Mouse (Mus musculus) MEL (cell line): ENCODE data around the gene Slc5a5. TPM values are rescaled to one million over a fixed set of nuclear protein-coding genes. Genes with fewer than 3 reads are reported as not detected.

Source experiments
- DNase-seq: peaks from one replicate; pipeline ENCODE4 v3.0.0; 2011; ENCODE audit warnings: low read depth, low spot score
- H3K27ac ChIP-seq: 2 replicates; pipeline ENCODE4 v1.5.1; 2012; ENCODE audit warnings: low read depth, mild to moderate bottlenecking, control low read depth, low read length, moderate library complexity; ENCODE audit not compliant: control insufficient read depth
- H3K27me3 ChIP-seq, 2 experiments: fragments of 150-350 bp in 1 of 2; sonication (generic) in 1 of 2; 2 replicates each; pipeline ENCODE4 v1.6.1; 2012; ENCODE audit warnings: low read length in 2 of 2, mild to moderate bottlenecking in 2 of 2, improper control_type of control experiment in 1 of 2, moderate library complexity in 1 of 2; ENCODE audit not compliant: insufficient read depth in 2 of 2, control insufficient read depth in 1 of 2
- H3K36me3 ChIP-seq, 2 experiments: 2 replicates each; pipeline ENCODE4 v1.6.1; 2012 to 2014; ENCODE audit warnings: low read length in 2 of 2, improper control_type of control experiment in 1 of 2, inconsistent platforms in 1 of 2, mild to moderate bottlenecking in 1 of 2; ENCODE audit not compliant: insufficient read depth in 2 of 2, control insufficient read depth in 1 of 2
- H3K4me1 ChIP-seq, 2 experiments: fragments of 150-350 bp in 1 of 2; sonication (generic) in 1 of 2; 2 replicates each; pipeline ENCODE4 v1.6.1; 2012; ENCODE audit warnings: low read length in 2 of 2, improper control_type of control experiment in 1 of 2, mild to moderate bottlenecking in 1 of 2; ENCODE audit not compliant: insufficient read depth in 2 of 2, control insufficient read depth in 1 of 2
- H3K4me3 ChIP-seq, 2 experiments: fragments of 150-350 bp in 1 of 2; sonication (generic) in 1 of 2; 2 replicates each; pipeline ENCODE4 v1.5.1; 2012; ENCODE audit warnings: low read depth in 2 of 2, low read length in 2 of 2, mild to moderate bottlenecking in 2 of 2, moderate library complexity in 2 of 2, control low read depth in 1 of 2, improper control_type of control experiment in 1 of 2; ENCODE audit not compliant: control insufficient read depth in 1 of 2, insufficient read depth in 1 of 2
- H3K79me2 ChIP-seq: 2 replicates; pipeline ENCODE4 v1.6.1; 2012; ENCODE audit warnings: mild to moderate bottlenecking, low read length, moderate library complexity; ENCODE audit not compliant: control insufficient read depth, poor library complexity, insufficient read depth
- H3K9ac ChIP-seq: 2 replicates; pipeline ENCODE4 v1.6.1; 2012; ENCODE audit warnings: low read depth, mild to moderate bottlenecking, control low read depth, low read length, moderate library complexity; ENCODE audit not compliant: control insufficient read depth, poor library complexity, severe bottlenecking
- H3K9me3 ChIP-seq: fragments of 150-350 bp; sonication (generic); replicated peaks from 2 replicates; pipeline ENCODE4 v1.6.1; 2012; ENCODE audit warnings: mild to moderate bottlenecking, low read length, improper control_type of control experiment, moderate library complexity; ENCODE audit not compliant: insufficient read depth
- CHD1 ChIP-seq: IDR thresholded peaks from 2 replicates; pipeline ENCODE4 v1.6.1; 2012; ENCODE audit warnings: low read depth, mild to moderate bottlenecking, inconsistent platforms, low read length, improper control_type of control experiment
- CTCF ChIP-seq, 3 experiments: IDR thresholded peaks in 2 of 3; conservative IDR thresholded peaks in 1 of 3; 2 replicates each; pipeline ENCODE4 v1.5.1; 2011 to 2012; ENCODE audit warnings: low read length in 3 of 3, low read depth in 2 of 3, mild to moderate bottlenecking in 2 of 3, improper control_type of control experiment in 1 of 3, inconsistent platforms in 1 of 3, mixed read lengths in 1 of 3, moderate library complexity in 1 of 3; ENCODE audit not compliant: control insufficient read depth in 1 of 3, insufficient read depth in 1 of 3, poor library complexity in 1 of 3, severe bottlenecking in 1 of 3
- ETS1 ChIP-seq: IDR thresholded peaks from 2 replicates; pipeline ENCODE4 v1.6.1; 2012; ENCODE audit warnings: low read depth, mild to moderate bottlenecking, inconsistent platforms, low read length, improper control_type of control experiment, moderate library complexity
- GABPA ChIP-seq: IDR thresholded peaks from 2 replicates; pipeline ENCODE4 v1.6.1; 2012; ENCODE audit warnings: low read depth, mild to moderate bottlenecking, inconsistent platforms, low read length, improper control_type of control experiment, moderate library complexity
- GATA1 ChIP-seq: IDR thresholded peaks from 2 replicates; pipeline ENCODE4 v1.6.1; 2011; ENCODE audit warnings: low read depth, low read length, improper control_type of control experiment
- JUND ChIP-seq: IDR thresholded peaks from 2 replicates; pipeline ENCODE4 v1.6.1; 2011; ENCODE audit warnings: low read depth, mild to moderate bottlenecking, improper control_type of control experiment, low read length
- MAX ChIP-seq: IDR thresholded peaks from 2 replicates; pipeline ENCODE4 v1.6.1; 2011; ENCODE audit warnings: low read length, improper control_type of control experiment
- MAZ ChIP-seq: IDR thresholded peaks from 2 replicates; pipeline ENCODE4 v1.6.1; 2012; ENCODE audit warnings: low read depth, mild to moderate bottlenecking, inconsistent platforms, low read length, improper control_type of control experiment
- MXI1 ChIP-seq: IDR thresholded peaks from 2 replicates; pipeline ENCODE4 v1.6.1; 2011; ENCODE audit warnings: mild to moderate bottlenecking, low read depth, low read length, improper control_type of control experiment
- MYC ChIP-seq: IDR thresholded peaks from 2 replicates; pipeline ENCODE4 v1.6.1; 2011; ENCODE audit warnings: low read depth, mild to moderate bottlenecking, low read length, improper control_type of control experiment, moderate library complexity
- NELFE ChIP-seq: IDR thresholded peaks from 2 replicates; pipeline ENCODE4 v1.6.1; 2011; ENCODE audit warnings: low read depth, low read length, improper control_type of control experiment
- NRF1 ChIP-seq: IDR thresholded peaks from 2 replicates; pipeline ENCODE4 v1.6.1; 2014; ENCODE audit warnings: low read depth, mild to moderate bottlenecking, inconsistent platforms, low read length, improper control_type of control experiment, moderate library complexity; ENCODE audit not compliant: poor library complexity, insufficient read depth, severe bottlenecking
- RAD21 ChIP-seq: IDR thresholded peaks from 2 replicates; pipeline ENCODE4 v1.6.1; 2011; ENCODE audit warnings: mild to moderate bottlenecking, low read depth, low read length, improper control_type of control experiment
- SIN3A ChIP-seq: IDR thresholded peaks from 2 replicates; pipeline ENCODE4 v1.6.1; 2012; ENCODE audit warnings: low read length, improper control_type of control experiment, inconsistent platforms
- TBP ChIP-seq: IDR thresholded peaks from 2 replicates; pipeline ENCODE4 v1.8.0; 2011; ENCODE audit warnings: low read depth, low read length, improper control_type of control experiment
- USF1 ChIP-seq: IDR thresholded peaks from 2 replicates; pipeline ENCODE4 v1.6.1; 2014; ENCODE audit warnings: low read depth, mild to moderate bottlenecking, inconsistent platforms, low read length, improper control_type of control experiment, moderate library complexity
- USF2 ChIP-seq, 2 experiments: IDR thresholded peaks; 2 replicates each; pipeline ENCODE4 v1.6.1; 2011 to 2012; ENCODE audit warnings: improper control_type of control experiment in 2 of 2, low read length in 2 of 2, borderline replicate concordance in 1 of 2, inconsistent platforms in 1 of 2, low read depth in 1 of 2, mild to moderate bottlenecking in 1 of 2; ENCODE audit not compliant: insufficient read depth in 1 of 2
- ZC3H11A ChIP-seq: IDR thresholded peaks from 2 replicates; pipeline ENCODE4 v1.6.1; 2012; ENCODE audit warnings: low read depth, mild to moderate bottlenecking, inconsistent platforms, low read length, improper control_type of control experiment
- polyA plus RNA-seq, 2 experiments: library from polyadenylated mRNA; stranded (reverse) in 1 of 2; unstranded in 1 of 2; fragments of >175 nt in 1 of 2; fragments of >200 nt in 1 of 2; gene quantifications; 2 replicates each; pipeline versions ENCODE4 v1.2.1 to v1.2.4; 2012; ENCODE audit warnings: low replicate concordance in 2 of 2, low read depth in 1 of 2; ENCODE audit not compliant: insufficient read length in 2 of 2, insufficient read depth in 1 of 2, missing spikeins in 1 of 2
- total RNA-seq: library from RNA; depleted of rRNA; stranded (reverse); fragments of 300-350 nt; gene quantifications from 2 replicates; pipeline ENCODE4 v1.2.3, GENCODE M21; 2012

Slc5a5 gene
- total and polyA plus RNA-seq, 3 experiments, result 0.12 to 0.36 TPM; not detected in 1

GRCm38 (mm10) chr8:70846371-70847154, 46.0 kb downstream of the Slc5a5 start:
- DNase-seq, result no peak
- Histone ChIP-seq H3K4me1 (peaks cover 0 to 6% of the 10 kb centered on the region in 2 experiments; a peak in 3 of 4 replicates), H3K4me3 (no peak overlapping the region), H3K27ac (no peak overlapping the region), H3K79me2 (no peaks in the 10 kb centered on the region), H3K9me3 (no peaks in the 10 kb centered on the region), H3K36me3 (peaks cover 0 to 2% of the 10 kb centered on the region in 2 experiments; a peak in 1 of 4 replicates), H3K27me3 (no peaks in the 10 kb centered on the region), H3K9ac (no peak overlapping the region)
- TF ChIP-seq MXI1 (no peak), CTCF (IDR thresholded peaks at IDR 0.05 in 2 of 3, conservative IDR thresholded peaks at IDR 0.05 in 1 of 3; ENCODE audit: control insufficient read depth in 1 of 3, insufficient read depth in 1 of 3, low read depth in 2 of 3, low read length in 3 of 3, poor library complexity in 1 of 3, severe bottlenecking in 1 of 3) (peak in 2 of 3 experiments; percentile 26 to 45; a peak in 4 of 6 replicates), MYC (no peak)

- no peak overlapping the region for H3K4me3 ChIP-seq
- H3K79me2 ChIP-seq, result no peaks in the 10 kb centered on the region; the same call in 1 of the 2 replicates
- H3K9me3 ChIP-seq, result no peaks in the 10 kb centered on the region
- H3K4me1 ChIP-seq, result peaks cover 0 to 7% of the 10 kb centered on the region in 2 experiments; a peak in 1 of 4 replicates
- H3K9ac ChIP-seq, result no peak overlapping the region
- H3K27ac ChIP-seq, result no peak overlapping the region
- DNase-seq, result no peak
- no peaks in the 10 kb centered on the region for H3K27me3 ChIP-seq
- TF ChIP-seq MAX (no peak), ETS1 (no peak), SIN3A (no peak), NRF1 (no peak), JUND (no peak), USF1 (no peak), ZC3H11A (no peak), NELFE (no peak), USF2 (IDR thresholded peaks at IDR 0.05; ENCODE audit: borderline replicate concordance in 1 of 2, insufficient read depth in 1 of 2, low read depth in 1 of 2, low read length in 2 of 2) (no peak), GABPA (no peak), TBP (no peak), RAD21 (no peak), CHD1 (no peak), MAZ (no peak), GATA1 (no peak)
- peaks cover 0 to 11% of the 10 kb centered on the region in 2 experiments; a peak in 2 of 4 replicates for H3K36me3 ChIP-seq
Observed at GRCm38 (mm10) chr8:70845108-70845507, 47.4 kb downstream of the Slc5a5 start.
